Mouse (Mus musculus) right cerebral cortex, postnatal 10 days (tissue): Measurements from ENCODE around the gene Lsm2.
"Not testable (repeated sequence)": the region's sequence is repeated elsewhere in the genome, so short reads cannot be mapped to it uniquely, and the experiment has no call there.

Experiments
- DNase-seq, 2 experiments: peaks; one replicate each; pipeline ENCODE4 v3.0.0; 2021; ENCODE audit warnings: low spot score in 2 of 2

The Lsm2 gene

DNA sequence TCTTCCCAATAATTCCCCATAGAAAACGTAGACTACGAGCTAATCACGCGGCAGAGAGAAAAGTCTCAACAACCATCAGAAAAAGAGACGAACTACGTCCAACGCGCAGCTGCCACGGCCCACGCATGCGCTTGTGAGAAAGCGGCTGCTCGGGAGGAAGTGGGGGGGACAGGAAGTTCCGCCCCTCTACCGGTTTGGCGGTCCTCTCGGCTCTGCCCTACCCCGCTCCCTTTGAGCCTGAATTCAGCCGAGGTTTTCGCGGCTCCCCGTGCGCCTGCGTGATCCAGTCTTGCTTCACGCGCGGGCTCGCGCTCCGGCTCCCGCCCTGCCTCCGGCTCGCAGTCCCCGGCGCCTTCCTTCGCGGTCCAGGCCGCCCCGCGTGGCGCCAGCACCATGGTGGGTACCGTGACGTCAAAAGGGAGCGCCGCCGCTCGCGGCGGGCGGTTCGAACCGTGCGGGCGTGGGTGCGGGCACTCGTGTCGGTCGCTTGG, at the start of gene Lsm2:
Lsm2 (plus strand) TSS at position 173 of the 491 bp plus-strand sequence.
- DNase-seq = peak; percentile 94 to 95

DNA sequence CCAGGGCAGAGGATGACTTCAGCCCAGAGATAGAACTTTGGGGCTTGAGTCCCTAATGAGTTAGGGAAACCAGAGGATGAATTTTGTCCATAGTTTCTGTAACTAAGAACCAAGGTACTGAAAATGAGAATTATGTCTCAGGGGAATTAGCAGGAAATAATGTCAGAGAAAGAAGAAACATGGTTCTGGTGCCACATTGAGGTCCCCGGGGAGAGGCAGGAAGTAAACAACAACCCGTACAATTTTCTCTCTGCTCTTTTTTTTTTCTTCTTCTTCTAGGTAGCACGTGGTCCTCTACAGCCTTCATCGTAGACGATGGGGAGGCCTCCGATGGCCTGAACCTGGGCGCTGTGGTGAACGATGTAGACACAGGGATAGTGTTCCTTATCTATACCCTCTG, 49.4 kb upstream of the Lsm2 start:
- DNase-seq = no peak

DNA sequence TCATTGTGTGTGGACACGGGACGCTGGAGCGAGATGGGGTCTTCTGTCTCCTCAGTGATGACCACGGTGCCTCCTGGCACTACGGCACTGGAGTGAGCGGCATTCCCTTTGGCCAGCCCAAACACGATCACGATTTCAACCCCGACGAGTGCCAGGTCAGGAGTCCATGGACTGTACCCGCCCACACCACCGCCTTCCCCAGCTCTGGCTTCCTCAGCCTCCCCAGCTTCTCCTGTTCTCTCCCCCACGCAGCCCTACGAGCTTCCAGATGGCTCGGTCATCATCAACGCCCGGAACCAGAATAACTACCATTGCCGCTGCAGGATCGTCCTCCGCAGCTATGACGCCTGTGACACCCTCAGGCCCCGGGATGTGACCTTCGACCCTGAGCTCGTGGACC, 47.6 kb upstream of the Lsm2 start:
- DNase-seq = no peak

DNA sequence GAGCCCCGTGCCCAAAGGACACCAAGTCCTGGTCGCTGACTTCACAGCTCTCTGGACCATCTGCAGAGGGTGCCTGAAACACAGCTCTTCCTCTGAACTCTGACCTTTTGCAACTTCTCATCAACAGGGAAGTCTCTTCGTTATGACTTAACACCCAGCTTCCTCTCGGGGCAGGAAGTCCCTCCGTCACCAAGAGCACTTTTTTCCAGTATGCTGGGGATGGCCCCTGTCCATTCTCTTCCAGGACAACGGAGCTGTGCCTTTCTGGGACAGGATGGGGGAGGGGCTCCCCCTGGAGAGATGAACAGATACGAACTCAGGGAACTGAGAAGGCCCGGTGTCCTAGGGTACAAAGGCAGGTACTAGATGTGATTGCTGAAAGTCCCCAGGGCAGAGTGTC, 46.8 kb upstream of the Lsm2 start:
- DNase-seq = no peak

DNA sequence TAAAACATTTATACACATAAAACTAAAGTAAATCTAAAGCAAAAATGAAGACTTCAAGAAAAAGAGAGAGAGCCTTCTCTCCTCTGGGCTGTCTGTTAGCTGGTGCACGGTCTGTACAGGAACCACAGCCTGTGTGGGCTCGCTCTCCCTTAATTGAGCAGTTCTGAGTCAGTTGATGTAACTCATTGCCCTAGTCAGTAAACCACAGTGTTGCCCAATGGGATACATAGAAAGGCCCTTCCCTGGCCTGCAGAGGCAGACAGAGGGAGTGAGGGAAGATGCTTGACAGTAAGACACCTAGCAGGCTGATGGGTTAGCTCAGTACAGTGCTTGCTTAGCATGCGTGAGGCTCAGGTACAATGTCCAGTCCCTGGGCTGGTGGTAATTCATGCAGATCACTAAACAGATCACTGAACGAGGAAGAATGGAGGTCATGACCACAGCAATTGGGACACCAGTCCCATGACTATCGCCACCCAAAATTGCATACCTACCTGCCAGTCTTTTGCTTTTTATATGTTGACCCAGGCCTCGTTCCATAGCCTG, 43.6 kb upstream of the Lsm2 start:
- no peak for DNase-seq

DNA sequence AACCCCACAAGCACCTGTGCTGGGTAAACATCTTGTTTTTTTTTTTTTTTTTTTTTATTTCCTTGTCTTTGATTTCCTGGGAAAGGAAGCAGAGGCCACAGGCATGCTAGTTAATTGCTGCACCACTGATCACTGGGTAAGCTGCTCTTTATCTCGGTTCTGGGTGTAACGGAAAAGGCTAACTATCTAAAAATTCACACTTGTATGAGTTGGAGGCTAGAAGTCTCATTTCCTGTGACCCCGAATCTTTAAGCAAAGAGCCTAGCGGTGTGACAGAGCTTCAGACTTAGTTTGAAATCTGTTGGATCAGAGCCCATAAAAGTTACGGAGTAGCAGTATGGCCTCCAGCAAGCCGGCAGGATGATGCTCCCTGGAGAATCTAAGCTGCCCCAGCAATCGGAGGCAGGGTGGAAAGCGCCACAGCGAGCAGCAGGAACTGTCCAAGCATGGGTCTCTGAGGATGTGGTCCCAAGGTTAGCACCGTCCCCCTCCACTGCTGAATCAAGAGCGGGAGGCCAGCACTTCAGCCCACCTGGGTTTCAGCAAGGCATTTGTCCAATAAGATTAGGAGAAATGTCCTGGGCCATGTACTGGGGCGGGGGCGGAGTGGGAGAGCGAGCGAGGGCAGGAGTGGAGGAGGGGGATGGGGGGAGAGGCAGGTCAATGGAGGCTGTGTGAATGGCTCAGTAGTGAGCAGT, 40.2 kb upstream of the Lsm2 start:
- DNase-seq = no peak

DNA sequence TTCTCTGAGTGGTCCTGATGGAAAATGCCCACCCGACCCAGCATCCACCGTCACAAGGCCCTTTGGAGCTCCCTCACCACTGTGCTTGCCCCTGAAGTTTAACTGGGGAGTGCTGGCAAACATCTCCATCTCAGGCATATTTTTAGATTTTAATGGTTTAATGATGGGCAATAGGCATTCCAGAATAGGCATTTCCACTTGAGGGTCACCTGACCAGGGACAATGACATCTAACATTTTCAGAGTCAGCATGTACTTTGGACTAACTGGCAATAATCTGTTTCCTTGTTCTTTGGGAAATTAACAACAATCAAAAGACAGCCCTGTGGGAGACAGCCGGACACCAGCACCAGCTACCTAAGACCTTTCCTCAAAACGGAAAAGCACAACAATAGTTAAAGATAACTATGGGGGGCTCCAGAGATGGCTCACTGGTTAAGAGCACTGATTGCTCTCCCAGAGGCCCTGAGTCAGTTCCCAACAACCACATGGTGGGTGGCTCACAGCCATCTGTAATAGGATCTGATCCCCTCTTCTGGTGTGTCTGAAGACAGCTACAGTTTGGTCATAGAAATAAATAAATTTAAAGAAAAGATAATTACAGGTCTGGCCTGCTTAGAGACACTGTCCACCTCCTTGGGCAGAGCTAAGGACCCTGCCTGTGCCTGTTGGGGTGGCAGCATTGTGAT, 38.4 kb upstream of the Lsm2 start:
- no peak for DNase-seq

DNA sequence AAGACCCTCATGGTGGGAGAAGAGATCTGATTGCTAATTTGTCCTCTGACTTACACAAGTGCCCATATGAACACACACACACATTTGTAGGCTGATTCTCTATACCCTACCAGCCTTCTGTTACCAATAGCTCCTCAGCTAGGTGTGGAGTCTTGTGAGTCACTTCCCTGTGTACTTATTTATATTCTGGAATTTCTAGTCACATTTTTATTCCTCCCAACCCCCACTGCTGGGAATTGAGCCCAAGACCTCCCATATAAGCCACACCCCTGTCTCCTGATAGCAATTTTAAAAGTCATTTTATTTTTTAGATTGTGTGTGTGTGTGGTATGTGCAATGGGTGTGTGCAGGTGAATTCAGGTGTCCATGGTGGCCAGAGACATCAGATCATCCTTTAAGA, 37.3 kb upstream of the Lsm2 start:
- no peak for DNase-seq

DNA sequence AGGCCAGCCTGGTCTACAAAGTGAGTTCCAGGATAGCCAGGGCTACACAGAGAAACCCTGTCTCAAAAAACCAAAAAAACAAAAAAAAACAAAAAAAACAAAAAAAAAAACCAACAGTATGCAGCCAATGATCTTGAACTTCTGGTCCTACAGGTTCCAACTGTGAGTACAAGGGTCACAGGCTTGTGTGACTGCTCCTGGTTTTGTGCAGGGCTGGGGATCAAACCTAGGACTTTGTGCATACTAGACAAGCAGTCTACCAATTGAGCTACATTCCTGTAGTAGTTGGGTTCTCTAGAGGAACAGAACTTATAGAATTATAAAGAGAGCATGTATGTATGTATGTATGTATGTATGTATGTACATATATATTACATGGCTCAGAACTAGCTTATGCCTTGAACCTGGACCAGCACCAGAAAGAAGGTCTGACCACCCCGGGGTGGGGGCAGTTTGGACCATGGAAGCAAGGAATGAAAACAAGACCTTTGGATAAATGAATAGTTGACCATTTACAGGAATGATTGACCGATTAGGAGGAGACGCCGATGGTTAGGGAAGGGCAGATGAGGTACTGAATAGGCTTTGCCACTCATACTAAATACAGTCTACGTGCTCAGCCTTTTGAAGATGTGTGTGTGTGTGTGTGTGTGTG, 35.0 kb upstream of the Lsm2 start:
- no peak for DNase-seq

DNA sequence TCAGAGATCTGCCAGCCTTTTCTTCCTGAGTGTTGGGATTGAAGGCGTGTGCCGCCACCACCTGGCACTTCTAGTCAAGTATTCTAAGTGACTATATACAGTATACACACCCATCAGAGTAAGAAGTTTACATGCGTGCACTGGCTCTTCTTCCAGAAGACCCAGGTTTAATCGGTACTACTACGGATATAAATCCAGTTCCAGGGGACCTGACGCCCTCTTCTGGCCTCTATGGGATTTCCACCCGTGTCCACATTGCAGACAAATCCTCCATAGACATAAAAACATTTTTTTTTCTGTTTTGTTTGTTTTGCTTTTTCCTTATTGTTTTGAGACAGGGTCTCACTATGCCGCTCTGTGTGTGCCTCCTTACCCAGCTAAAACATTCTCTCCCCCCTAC, 34.1 kb upstream of the Lsm2 start:
- no peak for DNase-seq

DNA sequence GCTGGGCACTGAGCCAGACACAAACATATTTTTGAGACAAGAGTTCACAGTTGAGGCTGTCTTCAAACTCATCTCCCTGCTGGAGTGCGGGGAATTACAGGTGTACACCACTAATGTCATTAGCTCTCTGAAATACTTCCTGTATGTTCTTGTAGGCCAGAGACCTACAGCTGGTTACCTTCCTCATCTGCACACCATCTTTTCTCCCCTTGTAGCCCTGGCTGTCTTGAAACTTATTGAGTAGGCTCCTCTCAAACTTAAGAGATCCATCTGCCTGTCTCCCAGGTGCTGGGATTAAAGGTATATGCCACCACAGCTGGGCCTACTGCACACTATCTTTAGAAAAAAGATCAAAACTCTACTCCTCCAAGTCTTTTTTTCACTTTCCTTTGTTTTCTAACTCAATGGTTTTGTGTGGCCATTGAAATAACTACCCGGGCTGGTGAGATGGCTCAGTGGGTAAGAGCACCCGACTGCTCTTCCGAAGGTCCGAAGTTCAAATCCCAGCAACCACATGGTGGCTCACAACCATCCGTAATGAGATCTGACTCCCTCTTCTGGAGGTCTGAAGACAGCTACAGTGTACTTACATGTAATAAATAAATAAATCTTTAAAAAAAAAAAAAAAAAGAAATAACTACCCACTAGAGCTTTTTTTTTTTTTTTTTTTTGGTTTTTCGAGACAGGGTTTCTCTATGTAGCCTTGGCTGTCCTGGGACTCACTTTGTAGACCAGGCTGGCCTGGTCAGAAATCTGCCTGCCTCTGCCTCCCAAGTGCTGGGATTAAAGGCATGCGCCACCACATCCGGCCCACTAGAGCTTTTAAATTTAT, 32.7 kb upstream of the Lsm2 start:
- not testable (repeated sequence) for DNase-seq

DNA sequence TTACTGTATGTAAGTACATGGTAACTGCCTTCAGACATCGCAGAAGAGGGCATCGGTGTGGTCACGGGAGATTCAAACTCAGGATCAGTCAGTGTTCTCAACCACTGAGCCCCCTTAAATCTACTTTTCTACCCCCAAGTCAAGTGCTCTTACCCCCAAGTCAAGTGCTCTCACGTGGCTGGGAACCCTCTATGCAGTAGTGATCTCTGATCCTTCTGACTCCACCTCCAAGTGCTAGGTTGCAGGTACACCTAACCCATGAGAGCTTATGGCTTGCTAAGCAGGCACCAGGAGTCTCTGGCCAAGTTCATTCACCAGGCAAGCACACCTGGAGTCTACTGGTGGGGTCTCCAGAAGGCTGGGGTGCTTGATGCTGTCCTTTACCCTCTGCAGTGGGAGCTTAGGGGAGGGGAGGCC, 32.1 kb upstream of the Lsm2 start:
- no peak for DNase-seq

DNA sequence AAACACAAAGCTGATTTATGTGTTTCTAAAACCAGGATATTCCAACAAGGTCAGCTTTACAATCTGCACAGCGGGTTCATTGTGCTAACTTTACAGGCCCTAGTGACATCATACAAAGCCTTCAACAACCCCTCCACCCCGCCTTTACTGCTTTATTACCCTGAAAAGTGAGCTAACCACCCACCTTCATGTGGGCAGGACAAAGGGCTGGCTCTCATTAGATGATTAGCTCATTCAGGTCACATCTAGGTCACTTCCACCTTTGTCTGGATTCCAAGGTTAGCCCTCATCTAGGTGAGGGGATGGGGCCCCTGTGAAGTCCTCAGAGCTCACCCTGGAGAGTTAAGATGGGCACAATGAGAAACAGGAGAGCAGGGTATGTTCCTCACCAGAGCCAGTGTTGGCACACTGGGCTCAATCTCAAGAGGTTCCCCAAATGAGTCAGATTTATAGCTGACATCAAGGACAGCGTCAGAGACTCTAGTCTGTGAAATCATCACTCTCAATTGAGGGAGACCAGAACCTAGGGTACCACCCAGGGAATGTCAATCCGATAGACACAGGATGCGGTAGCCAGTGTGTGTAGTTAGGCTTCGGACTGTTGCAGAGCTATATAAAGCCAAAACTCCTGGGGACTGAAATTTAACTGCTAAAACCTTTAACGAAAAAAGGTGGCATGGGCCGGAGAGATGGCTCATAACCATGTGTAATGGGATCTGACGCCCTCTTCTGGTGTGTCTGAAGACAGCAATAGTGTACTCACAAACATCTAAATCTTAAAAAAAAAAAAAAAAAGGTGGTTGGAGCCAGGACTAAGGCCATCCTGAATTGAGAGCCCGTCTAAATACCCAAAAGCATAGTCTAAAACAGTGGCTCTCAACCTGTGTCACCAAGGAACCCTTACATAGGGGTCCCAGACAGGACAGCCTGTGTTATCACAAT, 30.9 kb upstream of the Lsm2 start:
- DNase-seq = no peak

DNA sequence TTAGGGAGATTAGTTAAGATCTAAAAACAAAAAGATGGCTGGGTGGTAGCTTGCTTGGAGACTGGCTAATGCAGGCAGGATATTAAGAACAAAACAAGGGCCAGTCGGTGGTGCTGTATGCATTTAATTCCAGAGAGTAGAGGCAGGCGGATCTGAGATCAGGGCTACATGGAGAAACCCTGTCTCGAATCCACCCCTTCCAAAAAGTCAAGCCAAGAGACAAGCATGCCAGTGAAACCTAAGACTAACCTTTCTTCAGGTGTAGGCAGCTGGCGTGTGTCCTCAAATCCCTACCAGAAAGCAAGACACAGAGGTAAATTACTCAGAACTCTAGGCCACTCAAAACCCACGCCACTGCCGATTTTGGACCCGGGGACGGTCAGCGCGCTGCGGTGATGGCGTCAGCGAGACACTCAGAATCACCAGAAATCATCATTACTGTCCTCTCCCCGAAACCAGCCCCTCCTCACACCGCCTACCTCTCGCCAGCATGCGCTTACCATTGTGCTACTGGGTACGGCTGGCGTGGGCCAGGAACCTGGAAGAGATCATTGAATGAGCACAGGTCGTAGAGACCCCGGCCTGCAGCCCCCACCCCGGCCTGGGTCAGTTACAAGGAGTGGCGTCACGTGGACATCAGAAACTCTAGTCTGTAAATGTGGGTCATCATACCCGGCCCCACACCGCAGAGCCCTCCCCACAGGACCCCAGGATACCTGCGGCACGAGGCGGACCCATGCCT, 29.9 kb upstream of the Lsm2 start:
- DNase-seq = peak in 1 of 2 experiments; percentile 69

DNA sequence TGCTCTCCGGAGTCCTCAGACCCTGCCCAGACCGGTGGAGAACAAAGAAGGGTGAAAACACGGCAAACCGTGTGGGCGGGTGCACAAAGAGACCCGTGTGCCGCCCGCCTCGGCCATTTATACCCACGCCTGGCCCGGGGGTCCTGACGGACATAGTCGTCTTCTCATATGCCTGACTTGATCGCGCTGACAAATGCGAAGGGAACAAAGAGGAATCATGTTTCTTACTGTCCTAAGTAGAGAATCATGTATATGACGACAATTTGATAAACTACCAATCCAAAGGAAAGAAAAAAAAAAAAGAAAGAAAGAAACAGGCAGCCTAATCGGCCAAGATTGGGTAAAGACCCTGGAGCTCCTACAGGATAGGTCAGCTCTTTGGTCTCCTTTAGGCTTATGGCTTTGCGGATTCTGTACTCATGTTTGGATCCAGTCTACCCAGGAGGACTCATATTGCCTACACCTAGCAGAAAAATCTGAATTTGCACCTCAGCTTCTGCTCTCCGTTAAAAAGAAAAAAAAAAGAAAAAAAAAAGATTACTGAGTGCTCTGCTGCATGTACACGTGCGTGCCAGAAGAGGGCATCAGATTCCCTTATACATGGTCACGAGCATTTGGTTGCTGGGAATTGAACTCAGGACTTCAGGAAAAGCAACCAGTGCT, 29.2 kb upstream of the Lsm2 start:
- peak; percentile 90 to 91 for DNase-seq

DNA sequence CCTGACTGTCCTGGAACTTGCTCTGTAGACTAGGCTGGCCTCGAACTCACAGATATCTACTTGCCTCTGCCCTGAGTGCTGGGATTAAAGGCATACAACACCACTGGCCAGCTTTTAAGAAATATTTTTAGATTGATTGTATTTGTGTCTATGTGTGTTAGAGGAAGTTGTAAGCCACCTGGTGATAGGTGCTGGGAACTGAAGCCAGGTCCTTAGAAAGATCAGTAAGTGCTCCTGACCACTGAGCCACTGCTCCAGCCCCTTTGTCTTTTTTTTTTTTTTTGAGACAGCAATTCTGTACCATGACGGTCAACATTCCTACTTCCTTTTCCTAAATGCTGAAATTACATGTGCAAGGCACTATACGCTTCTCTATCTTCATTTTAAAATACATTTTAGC, 28.4 kb upstream of the Lsm2 start:
- no peak for DNase-seq

DNA sequence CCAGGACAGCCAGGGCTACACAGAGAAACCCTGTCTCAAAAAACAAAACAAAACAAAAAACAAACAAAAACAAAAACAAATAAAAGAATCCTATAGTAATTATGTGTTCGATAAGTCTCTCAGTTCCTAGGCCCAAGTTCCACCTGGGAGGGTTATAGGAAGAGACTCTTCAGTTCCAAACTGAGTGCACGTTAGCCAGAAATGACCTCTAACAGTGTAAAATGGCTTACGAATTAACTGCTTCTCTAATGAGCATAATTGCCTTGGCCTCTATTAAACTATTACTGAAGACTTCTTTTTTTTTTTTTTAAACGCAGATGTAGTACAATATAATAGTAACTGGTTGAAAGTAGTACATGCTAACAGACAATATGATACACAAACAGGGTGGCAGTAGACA, 27.8 kb upstream of the Lsm2 start:
- no peak for DNase-seq

DNA sequence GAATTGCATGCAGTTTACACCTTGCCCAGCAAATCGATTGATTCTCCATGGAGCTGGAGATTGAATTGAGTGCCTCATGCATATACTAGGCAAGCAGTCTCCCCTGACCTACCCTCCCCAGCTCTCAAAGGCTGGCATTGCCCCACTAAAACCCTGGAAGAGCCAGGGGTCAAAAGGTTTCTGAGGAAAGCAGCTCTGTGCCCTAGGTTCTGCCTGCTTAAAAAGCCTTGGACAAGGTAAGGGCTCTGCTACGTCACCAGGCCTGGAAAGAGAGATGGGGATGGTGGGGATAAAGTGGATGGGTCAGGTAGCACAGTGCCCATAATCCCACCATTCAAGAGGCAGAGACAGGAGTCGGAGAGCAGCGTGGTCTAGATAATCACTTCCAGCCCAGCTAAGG, 26.8 kb upstream of the Lsm2 start:
- DNase-seq = peak in 1 of 2 experiments; percentile 16

DNA sequence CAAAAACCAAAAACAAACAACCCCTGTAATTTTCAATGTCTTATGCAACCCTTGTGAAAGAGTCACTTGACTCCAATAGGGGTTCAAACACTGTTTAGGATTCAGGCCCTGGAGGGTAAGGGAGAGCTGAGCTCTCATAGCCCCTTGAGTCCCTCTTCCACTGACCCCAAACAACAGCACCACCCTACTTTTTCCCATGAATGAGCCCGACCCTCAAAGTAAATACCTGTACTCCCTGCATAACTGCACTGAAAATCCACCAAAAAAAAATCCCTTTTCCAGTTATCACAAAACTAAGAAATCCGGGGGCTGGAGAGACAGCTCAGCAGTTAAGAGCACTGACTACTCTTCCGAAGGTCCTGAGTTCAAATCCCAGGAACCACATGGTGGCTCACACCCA, 25.8 kb upstream of the Lsm2 start:
- no peak for DNase-seq
